Mouse (Mus musculus) heart, embryonic 15.5 days (tissue): ENCODE data around the gene Lrrc8b. TPM values are rescaled to one million over a fixed set of nuclear protein-coding genes. Genes with fewer than 3 reads are reported as not detected.

Source experiments
- ATAC-seq: fragments of 200-750 bp; cut with Nextera tagmentation; replicated peaks from 2 replicates; pipeline ENCODE4 v1.8.0; 2017; ENCODE audit warnings: low read depth, moderate TSS enrichment; ENCODE audit not compliant: insufficient number of reproducible peaks, insufficient read depth, low FRiP score
- H3K27ac ChIP-seq: fragments of 300-500 bp; sonication (generic); 2 replicates; pipeline ENCODE4 v1.5.1; 2015; ENCODE audit warnings: mild to moderate bottlenecking, inconsistent platforms
- H3K27me3 ChIP-seq: fragments of 300-500 bp; sonication (generic); 2 replicates; pipeline ENCODE4 v1.6.1; 2015; ENCODE audit warnings: inconsistent platforms
- H3K36me3 ChIP-seq: fragments of 300-500 bp; sonication (generic); 2 replicates; pipeline ENCODE4 v1.6.1; 2015; ENCODE audit warnings: mild to moderate bottlenecking, inconsistent platforms
- H3K4me1 ChIP-seq: fragments of 300-500 bp; sonication (generic); replicated peaks from 2 replicates; pipeline ENCODE4 v1.6.1; 2015; ENCODE audit warnings: inconsistent platforms
- H3K4me2 ChIP-seq: fragments of 300-500 bp; sonication (generic); 2 replicates; pipeline ENCODE4 v1.6.1; 2015; ENCODE audit warnings: inconsistent platforms, mild to moderate bottlenecking, moderate library complexity
- H3K4me3 ChIP-seq: fragments of 300-500 bp; sonication (generic); 2 replicates; pipeline ENCODE4 v1.5.1; 2015; ENCODE audit warnings: mild to moderate bottlenecking, inconsistent platforms
- H3K9ac ChIP-seq: fragments of 300-500 bp; sonication (generic); 2 replicates; pipeline ENCODE4 v1.6.1; 2015; ENCODE audit warnings: mild to moderate bottlenecking, inconsistent platforms
- H3K9me3 ChIP-seq: fragments of 300-500 bp; sonication (generic); replicated peaks from 2 replicates; pipeline ENCODE4 v1.6.1; 2016; ENCODE audit warnings: inconsistent platforms
- WGBS: fragments of 180-500 bp; shearing (Covaris S2); methylation state at CpG from one replicate; pipeline ENCODE4 v1.1.7; 2015; ENCODE audit warnings: mixed read lengths; 5-methylcytosine and 5-hydroxymethylcytosine counted together
- polyA plus RNA-seq: library from polyadenylated mRNA; unstranded; fragments of >200 nt; fragmentation: Nextera tagmentation; extraction: Ambion mirVana; gene quantifications from 2 replicates; pipeline ENCODE4 v1.2.1, GENCODE M21; 2015

The Lrrc8b gene
- 2.9 and 3.9 TPM in 2 replicates for polyA plus RNA-seq

GRCm38 (mm10) chr5:105415198-105415791, at the start of gene Lrrc8b:
Lrrc8b (plus strand) TSS chr5:105415775.
- Histone ChIP-seq H3K36me3 (no peaks in the 10 kb centered on the region), H3K27ac (peak within 1 kb of the TSS; percentile 81)
- WGBS, result 0% methylated on average over 39 of the region's 63 CpGs

GRCm38 (mm10) chr5:105381482-105381881, 34.1 kb upstream of the Lrrc8b start:
- Histone ChIP-seq H3K4me2 (no peak overlapping the region), H3K9ac (no peak overlapping the region), H3K36me3 (no peaks in the 10 kb centered on the region), H3K27ac (no peak overlapping the region), H3K4me3 (no peak overlapping the region), H3K9me3 (no peaks in the 10 kb centered on the region), H3K4me1 (no peaks in the 10 kb centered on the region), H3K27me3 (no peaks in the 10 kb centered on the region)
- ATAC-seq, result no peak
- 78% methylated on average over 2 of the region's 2 CpGs for WGBS

More at GRCm38 (mm10) chr5:105415198-105415791, at the start of gene Lrrc8b:
- ATAC-seq, result peak; percentile 92
- peak within 1 kb of the TSS; percentile 93 for H3K9ac ChIP-seq
- H3K27me3 ChIP-seq, result no peaks in the 10 kb centered on the region
- peak within 1 kb of the TSS; percentile 79 for H3K4me3 ChIP-seq
- peaks cover 14% of the 10 kb centered on the region for H3K4me1 ChIP-seq
- H3K4me2 ChIP-seq, result peak within 1 kb of the TSS; percentile 96
- no peaks in the 10 kb centered on the region for H3K9me3 ChIP-seq

GRCm38 (mm10) chr5:105390346-105390745, 25.2 kb upstream of the Lrrc8b start:
- Histone ChIP-seq H3K27ac (no peak overlapping the region), H3K36me3 (no peaks in the 10 kb centered on the region), H3K4me3 (no peak overlapping the region), H3K4me2 (no peak overlapping the region), H3K27me3 (no peaks in the 10 kb centered on the region), H3K9ac (no peak overlapping the region), H3K9me3 (peaks cover 3% of the 10 kb centered on the region; the same call in 1 of the 2 replicates), H3K4me1 (no peaks in the 10 kb centered on the region)
- no peak; the same call in 1 of the 2 replicates for ATAC-seq
- 91% methylated on average over 2 of the region's 2 CpGs for WGBS

- no peak for ATAC-seq
Observed at GRCm38 (mm10) chr5:105393731-105394130, 21.8 kb upstream of the Lrrc8b start.

GRCm38 (mm10) chr5:105395188-105395587, 20.4 kb upstream of the Lrrc8b start:
- no peaks in the 10 kb centered on the region for H3K27me3 ChIP-seq
- H3K9ac ChIP-seq, result no peak overlapping the region
- WGBS, result 80% methylated on average over 4 of the region's 4 CpGs

More at GRCm38 (mm10) chr5:105393731-105394130, 21.8 kb upstream of the Lrrc8b start:
- no peaks in the 10 kb centered on the region for H3K36me3 ChIP-seq
- peaks cover 3% of the 10 kb centered on the region; the same call in 1 of the 2 replicates for H3K9me3 ChIP-seq
- H3K27ac ChIP-seq, result no peak overlapping the region
- no peak overlapping the region for H3K9ac ChIP-seq
- no peak overlapping the region for H3K4me2 ChIP-seq
- 88% methylated on average over 6 of the region's 6 CpGs for WGBS
- no peaks in the 10 kb centered on the region for H3K27me3 ChIP-seq
- H3K4me1 ChIP-seq, result no peaks in the 10 kb centered on the region
- H3K4me3 ChIP-seq, result no peak overlapping the region

GRCm38 (mm10) chr5:105398966-105399365, 16.6 kb upstream of the Lrrc8b start:
- Histone ChIP-seq H3K4me2 (no peak overlapping the region), H3K36me3 (no peaks in the 10 kb centered on the region), H3K9ac (no peak overlapping the region), H3K9me3 (0 out of 2 replicates have a peak, but pooled peaks cover 2% of the 10 kb centered on the region), H3K4me3 (no peak overlapping the region), H3K4me1 (0 out of 2 replicates have a peak, but pooled peaks cover 5% of the 10 kb centered on the region), H3K27me3 (no peaks in the 10 kb centered on the region), H3K27ac (no peak overlapping the region)
- WGBS, result 79% methylated on average over 6 of the region's 6 CpGs
- ATAC-seq, result no peak

More at GRCm38 (mm10) chr5:105395188-105395587, 20.4 kb upstream of the Lrrc8b start:
- Histone ChIP-seq H3K4me2 (no peak overlapping the region), H3K36me3 (no peaks in the 10 kb centered on the region), H3K4me1 (no peaks in the 10 kb centered on the region), H3K4me3 (no peak overlapping the region), H3K27ac (no peak overlapping the region), H3K9me3 (peaks cover 3% of the 10 kb centered on the region; the same call in 1 of the 2 replicates)
- ATAC-seq, result no peak

- WGBS, result 32% methylated on average over 13 of the region's 13 CpGs
- peak overlapping the region; percentile 34 for H3K4me3 ChIP-seq
Observed at GRCm38 (mm10) chr5:105399631-105400423, 15.7 kb upstream of the Lrrc8b start.

GRCm38 (mm10) chr5:105400424-105401375, 14.9 kb upstream of the Lrrc8b start:
- H3K4me3 ChIP-seq, result peak overlapping the region; percentile 34
- H3K9ac ChIP-seq, result no peak overlapping the region

More at GRCm38 (mm10) chr5:105399631-105400423, 15.7 kb upstream of the Lrrc8b start:
- Histone ChIP-seq H3K27me3 (no peaks in the 10 kb centered on the region), H3K9ac (no peak overlapping the region), H3K27ac (no peak overlapping the region), H3K4me2 (peak overlapping the region; percentile 56), H3K4me1 (0 out of 2 replicates have a peak, but pooled peaks cover 5% of the 10 kb centered on the region), H3K9me3 (no peaks in the 10 kb centered on the region), H3K36me3 (no peaks in the 10 kb centered on the region)
- ATAC-seq, result no peak

GRCm38 (mm10) chr5:105401536-105401935, 14.0 kb upstream of the Lrrc8b start:
- Histone ChIP-seq H3K4me3 (no peak overlapping the region), H3K4me2 (no peak overlapping the region), H3K36me3 (no peaks in the 10 kb centered on the region), H3K9ac (no peak overlapping the region), H3K9me3 (no peaks in the 10 kb centered on the region), H3K27me3 (no peaks in the 10 kb centered on the region), H3K27ac (no peak overlapping the region), H3K4me1 (peaks cover 7% of the 10 kb centered on the region)
- 85% methylated on average over 6 of the region's 6 CpGs for WGBS
- no peak for ATAC-seq

More at GRCm38 (mm10) chr5:105400424-105401375, 14.9 kb upstream of the Lrrc8b start:
- WGBS, result 55% methylated on average over 17 of the region's 17 CpGs
- Histone ChIP-seq H3K36me3 (no peaks in the 10 kb centered on the region), H3K4me1 (peaks cover 7% of the 10 kb centered on the region), H3K9me3 (no peaks in the 10 kb centered on the region), H3K4me2 (peak overlapping the region; percentile 56), H3K27me3 (no peaks in the 10 kb centered on the region), H3K27ac (no peak overlapping the region)
- ATAC-seq, result no peak; the same call in 1 of the 2 replicates

GRCm38 (mm10) chr5:105404961-105405360, 10.6 kb upstream of the Lrrc8b start:
- no peak for ATAC-seq
- Histone ChIP-seq H3K9ac (no peak overlapping the region), H3K4me3 (no peak overlapping the region), H3K9me3 (no peaks in the 10 kb centered on the region), H3K27ac (no peak overlapping the region), H3K36me3 (no peaks in the 10 kb centered on the region), H3K27me3 (no peaks in the 10 kb centered on the region), H3K4me1 (peaks cover 7% of the 10 kb centered on the region), H3K4me2 (no peak overlapping the region)
- WGBS, result 8% methylated on average over 8 of the region's 8 CpGs
